In genomic region chr1:92127366-92127765, GRCm38 (mm10) we compare ENCODE assay signal across 19 mouse cellular contexts.
DNase-seq lines count a peak whose midpoint lies in the region; ATAC-seq and TF ChIP-seq lines count a peak whose summit lies in the region.
"Had no signal": no experiment of that assay in that cellular context is flagged by ENCODE, and none has a peak within 500 bp of the region (broad histone marks: within the 10 kb centered on the region; RNA-seq: fewer than 3 reads in every experiment).

No protein-coding gene starts in this region.

- peak overlapping the region; percentile 0; the same call in 1 of the 2 replicates for H3K4me3 ChIP-seq in heart, embryonic 16.5 days (ENCODE audit: low read length)
- H3K4me3 ChIP-seq in CH12.LX (replicated peaks in 1 of 3; ENCODE audit: low read depth in 2 of 3, low read length in 2 of 3, poor library complexity in 1 of 3) = peak overlapping the region in 2 of 3 experiments; percentile 16 to 31
- H3K4me3 ChIP-seq in lung, postnatal 0 days (ENCODE audit: low read depth, low read length) = no peak overlapping the region
- H3K4me3 ChIP-seq in hindbrain, embryonic 12.5 days = no peak overlapping the region
- H3K4me3 ChIP-seq: limb, embryonic 13.5 days; midbrain, embryonic 12.5 days; neural tube, embryonic 12.5 days had no signal

- no peaks in the 10 kb centered on the region; the same call in 1 of the 2 replicates for H3K79me2 ChIP-seq in CH12.LX (replicated peaks; ENCODE audit: control insufficient read depth, extremely low read depth, insufficient read depth, poor library complexity, severe bottlenecking)

- peaks cover 25% of the 10 kb centered on the region for H3K4me1 ChIP-seq in heart, embryonic 16.5 days (ENCODE audit: control insufficient read depth, insufficient read depth, low read length)
- H3K4me1 ChIP-seq in CH12.LX (ENCODE audit: control insufficient read depth in 1 of 2, insufficient read depth in 2 of 2) = peaks cover 7 to 23% of the 10 kb centered on the region in 2 experiments
- H3K4me1 ChIP-seq in lung, postnatal 0 days (ENCODE audit: insufficient read depth, low read depth, low read length) = peaks cover 20% of the 10 kb centered on the region; the same call in 1 of the 2 replicates
- peaks cover 10% of the 10 kb centered on the region; the same call in 1 of the 2 replicates for H3K4me1 ChIP-seq in hindbrain, embryonic 12.5 days

- no peak overlapping the region for H3K27ac ChIP-seq in heart, embryonic 16.5 days (ENCODE audit: low read length)
- H3K27ac ChIP-seq in CH12.LX (ENCODE audit: insufficient read depth, low read depth) = no peak overlapping the region
- no peak overlapping the region for H3K27ac ChIP-seq in lung, postnatal 0 days (ENCODE audit: low read length)
- no peak overlapping the region for H3K27ac ChIP-seq in hindbrain, embryonic 12.5 days
- H3K27ac ChIP-seq: kidney, postnatal 0 days; limb, embryonic 13.5 days; midbrain, embryonic 12.5 days; neural tube, embryonic 12.5 days had no signal

- ATAC-seq in heart, embryonic 16.5 days (replicated peaks; ENCODE audit: extremely low read depth, insufficient read depth, low FRiP score) = no peak
- ATAC-seq in lung, postnatal 0 days = peak; percentile 47
- ATAC-seq in megakaryocyte progenitor cell, adult 5-6 weeks (replicated peaks; ENCODE audit: poor library complexity) = peak; percentile 18; the same call in 1 of the 2 replicates
- ATAC-seq in hindbrain, embryonic 12.5 days (ENCODE audit: low FRiP score) = no peak
- ATAC-seq: forebrain, postnatal 0 days had no signal

- no peak for TF ChIP-seq RAD21 in CH12.LX (IDR thresholded peaks at IDR 0.05; ENCODE audit: low read depth, low read length)

- no peak overlapping the region; the same call in 1 of the 2 replicates for H3K4me2 ChIP-seq in heart, embryonic 16.5 days (ENCODE audit: low read depth, low read length)
- no peak overlapping the region for H3K4me2 ChIP-seq in CH12.LX (ENCODE audit: insufficient read depth, low read depth, poor library complexity, severe bottlenecking)
- no peak overlapping the region for H3K4me2 ChIP-seq in lung, postnatal 0 days (replicated peaks; ENCODE audit: low read depth, low read length)
- H3K4me2 ChIP-seq in hindbrain, embryonic 12.5 days (replicated peaks) = no peak overlapping the region
- H3K4me2 ChIP-seq: heart, embryonic 11.5 days; limb, embryonic 13.5 days; midbrain, embryonic 12.5 days; neural tube, embryonic 12.5 days had no signal

- H3K36me3 ChIP-seq in heart, embryonic 16.5 days (ENCODE audit: control insufficient read depth, insufficient read depth) = no peaks in the 10 kb centered on the region
- peaks cover 0 to 6% of the 10 kb centered on the region in 2 experiments for H3K36me3 ChIP-seq in CH12.LX (replicated peaks in 1 of 2; ENCODE audit: control insufficient read depth in 1 of 2, insufficient read depth in 1 of 2, low read length in 1 of 2)
- no peaks in the 10 kb centered on the region for H3K36me3 ChIP-seq in lung, postnatal 0 days (ENCODE audit: insufficient read depth, low read length)
- no peaks in the 10 kb centered on the region for H3K36me3 ChIP-seq in hindbrain, embryonic 12.5 days
- H3K36me3 ChIP-seq: limb, embryonic 13.5 days; midbrain, embryonic 12.5 days; neural tube, embryonic 12.5 days had no signal

- intact Hi-C loops in heart, postnatal 36 days (cut with DNase I) = no loop called here

- DNase-seq in heart, postnatal 36 days = no peak
- DNase-seq in CH12.LX (ENCODE audit: extremely low read depth) = no peak
- DNase-seq in lung, postnatal 0 days (ENCODE audit: low spot score) = peak; percentile 74
- DNase-seq in right cerebral cortex, adult 2 months (ENCODE audit: low spot score in 2 of 2) = no peak
- DNase-seq: adrenal gland, adult 8-10 months; cerebellum, adult 11 months; cerebellum, postnatal 10 days; forebrain, postnatal 0 days; kidney, adult 18-20 months; right cerebral cortex, adult 18-20 months; thymus, postnatal 36 days had no signal

- WGBS in heart, embryonic 16.5 days = 62% methylated on average over 1 of the region's 1 CpGs
- 64% methylated on average over 1 of the region's 1 CpGs for WGBS in lung, postnatal 0 days
- WGBS in hindbrain, embryonic 12.5 days = 87% methylated on average over 1 of the region's 1 CpGs

- TF ChIP-seq EP300 in CH12.LX (IDR thresholded peaks at IDR 0.05; ENCODE audit: low read length) = no peak
- TF ChIP-seq EP300 in lung, postnatal 0 days (IDR thresholded peaks at IDR 0.05) = no peak

- in situ Hi-C loops in CH12.LX (cut with MboI; ENCODE audit: low pct_ligation_motif_present, low pct_unique_long_range_greater_than_20kb, low sequenced_read_pairs) = no loop called here

- no peaks in the 10 kb centered on the region for H3K27me3 ChIP-seq in heart, embryonic 16.5 days (ENCODE audit: control insufficient read depth, insufficient read depth, low read length)
- no peaks in the 10 kb centered on the region for H3K27me3 ChIP-seq in CH12.LX (replicated peaks)
- no peaks in the 10 kb centered on the region for H3K27me3 ChIP-seq in lung, postnatal 0 days (replicated peaks; ENCODE audit: insufficient read depth, low read length)
- no peaks in the 10 kb centered on the region for H3K27me3 ChIP-seq in hindbrain, embryonic 12.5 days
- H3K27me3 ChIP-seq: limb, embryonic 13.5 days; midbrain, embryonic 12.5 days; neural tube, embryonic 12.5 days had no signal

- no peak overlapping the region for H3K9ac ChIP-seq in heart, embryonic 16.5 days (ENCODE audit: low read length)
- H3K9ac ChIP-seq in CH12.LX (ENCODE audit: insufficient read depth, low read depth) = peak overlapping the region; percentile 42
- H3K9ac ChIP-seq in lung, postnatal 0 days (replicated peaks; ENCODE audit: low read depth) = no peak overlapping the region
- H3K9ac ChIP-seq in hindbrain, embryonic 12.5 days = no peak overlapping the region
- H3K9ac ChIP-seq: forebrain, postnatal 0 days; limb, embryonic 13.5 days; midbrain, embryonic 12.5 days; neural tube, embryonic 12.5 days had no signal

- H3K9me3 ChIP-seq in heart, embryonic 16.5 days (replicated peaks; ENCODE audit: control insufficient read depth, low read length) = no peaks in the 10 kb centered on the region
- H3K9me3 ChIP-seq in CH12.LX (replicated peaks; ENCODE audit: low read length) = no peaks in the 10 kb centered on the region
- H3K9me3 ChIP-seq in lung, postnatal 0 days (ENCODE audit: low read length) = no peaks in the 10 kb centered on the region
- H3K9me3 ChIP-seq in hindbrain, embryonic 12.5 days (replicated peaks) = no peaks in the 10 kb centered on the region
- H3K9me3 ChIP-seq: limb, embryonic 13.5 days; midbrain, embryonic 12.5 days; neural tube, embryonic 12.5 days had no signal

- TF ChIP-seq POLR2A in CH12.LX (IDR thresholded peaks at IDR 0.05; ENCODE audit: low read depth, low read length) = no peak

- TF ChIP-seq CTCF in CH12.LX (conservative IDR thresholded peaks at IDR 0.05 in 1 of 2, IDR thresholded peaks at IDR 0.05 in 1 of 2; ENCODE audit: low read depth in 2 of 2, low read length in 2 of 2) = no peak
- TF ChIP-seq CTCF in lung, postnatal 0 days (IDR thresholded peaks at IDR 0.05) = no peak

- dilution Hi-C loops in CH12.LX (cut with MboI; ENCODE audit: extremely low pct_ligation_motif_present, extremely low pct_unique_long_range_greater_than_20kb, low sequenced_read_pairs) = no loop called here

TF ChIP-seq in CH12.LX, 34 proteins besides CTCF, POLR2A, EP300 and RAD21:
- no peak for TF ChIP-seq SIN3A (IDR thresholded peaks at IDR 0.05; ENCODE audit: low read length)
- TF ChIP-seq USF2 (conservative IDR thresholded peaks at IDR 0.05; ENCODE audit: low read depth, low read length) = no peak
- no peak for TF ChIP-seq CHD2 (IDR thresholded peaks at IDR 0.05; ENCODE audit: low read length)
- TF ChIP-seq MEF2A (IDR thresholded peaks at IDR 0.05; ENCODE audit: borderline replicate concordance, low read depth, low read length) = no peak
- no peak for TF ChIP-seq ELF1 (IDR thresholded peaks at IDR 0.05; ENCODE audit: low read depth, low read length)
- TF ChIP-seq GABPA (IDR thresholded peaks at IDR 0.05; ENCODE audit: insufficient replicate concordance, low read depth, low read length) = no peak
- TF ChIP-seq ZKSCAN1 (IDR thresholded peaks at IDR 0.05; ENCODE audit: borderline replicate concordance, low read depth, low read length) = no peak
- TF ChIP-seq MAFK (IDR thresholded peaks at IDR 0.05; ENCODE audit: insufficient replicate concordance, low read length) = no peak
- TF ChIP-seq ZNF384 (IDR thresholded peaks at IDR 0.05; ENCODE audit: low read depth, low read length) = no peak
- TF ChIP-seq MXI1 (IDR thresholded peaks at IDR 0.05; ENCODE audit: low read depth, low read length) = no peak
- no peak for TF ChIP-seq MAX (IDR thresholded peaks at IDR 0.05; ENCODE audit: low read length)
- no peak for TF ChIP-seq HCFC1 (IDR thresholded peaks at IDR 0.05; ENCODE audit: low read depth, low read length)
- no peak for TF ChIP-seq ZMIZ1 (IDR thresholded peaks at IDR 0.05; ENCODE audit: low read depth, low read length)
- TF ChIP-seq IRF4 (IDR thresholded peaks at IDR 0.05; ENCODE audit: low read depth, low read length) = no peak
- TF ChIP-seq MAZ (IDR thresholded peaks at IDR 0.05; ENCODE audit: low read depth, low read length) = no peak
- no peak for TF ChIP-seq JUN (IDR thresholded peaks at IDR 0.05; ENCODE audit: insufficient read depth, low read depth, low read length)
- no peak for TF ChIP-seq TCF12 (IDR thresholded peaks at IDR 0.05; ENCODE audit: low read depth, low read length)
- no peak for TF ChIP-seq CHD1 (IDR thresholded peaks at IDR 0.05; ENCODE audit: low read depth, low read length)
- TF ChIP-seq USF1 (IDR thresholded peaks at IDR 0.05; ENCODE audit: low read depth, low read length) = no peak
- TF ChIP-seq E2F4 (IDR thresholded peaks at IDR 0.05; ENCODE audit: insufficient replicate concordance, low read depth, low read length) = no peak

Comparison
In these comparisons a context has a peak if more than half of its experiments do, and no peak if none do; other contexts are left out.
1. ATAC-seq: peak in lung, postnatal 0 days (single experiment) and megakaryocyte progenitor cell, adult 5-6 weeks (single experiment); none in heart, embryonic 16.5 days (single experiment) and hindbrain, embryonic 12.5 days (single experiment).
2. H3K4me3 ChIP-seq: peak in heart, embryonic 16.5 days (single experiment) and CH12.LX (2 of 3); none in lung, postnatal 0 days (single experiment) and hindbrain, embryonic 12.5 days (single experiment).